ENCODE assay signal across 8 mouse cellular contexts in genomic region chr6:108570351-108571041, GRCm38 (mm10).
DNase-seq lines count a peak whose midpoint lies in the region; ATAC-seq and TF ChIP-seq lines count a peak whose summit lies in the region.

No protein-coding gene starts in this region.

- H3K4me2 ChIP-seq in intestine, postnatal 0 days (replicated peaks; ENCODE audit: low read depth), result peak overlapping the region; percentile 68
- peak overlapping the region; percentile 61 for H3K4me2 ChIP-seq in lung, embryonic 14.5 days
- H3K4me2 ChIP-seq in neural tube, embryonic 14.5 days (ENCODE audit: low read depth, low read length), result peak overlapping the region; percentile 51

- no peaks in the 10 kb centered on the region for H3K36me3 ChIP-seq in intestine, postnatal 0 days (ENCODE audit: control insufficient read depth, insufficient read depth)
- H3K36me3 ChIP-seq in lung, embryonic 14.5 days (ENCODE audit: insufficient read depth), result no peaks in the 10 kb centered on the region
- H3K36me3 ChIP-seq in neural tube, embryonic 14.5 days (ENCODE audit: control insufficient read depth, insufficient read depth, low read length), result no peaks in the 10 kb centered on the region

- no peaks in the 10 kb centered on the region for H3K9me3 ChIP-seq in intestine, postnatal 0 days (ENCODE audit: control insufficient read depth)
- H3K9me3 ChIP-seq in lung, embryonic 14.5 days (ENCODE audit: low read depth, low read length), result no peaks in the 10 kb centered on the region
- H3K9me3 ChIP-seq in neural tube, embryonic 14.5 days (ENCODE audit: control insufficient read depth, low read length), result no peaks in the 10 kb centered on the region

- DNase-seq in cerebellum, postnatal 10 days, result peak; percentile 17 to 22
- peak; percentile 8 to 11 for DNase-seq in cerebellum, postnatal 14 days
- DNase-seq in heart, adult 11 months, result peak; percentile 99
- peak; percentile 67 for DNase-seq in lung, embryonic 14.5 days
- DNase-seq in left cerebral cortex, adult 9 months (ENCODE audit: low spot score in 2 of 2), result no peak

- no peak; the same call in 1 of the 2 replicates for ATAC-seq in cerebellum, adult (ENCODE audit: insufficient number of reproducible peaks, low FRiP score, low TSS enrichment)
- ATAC-seq in intestine, postnatal 0 days, result peak; percentile 78
- ATAC-seq in lung, embryonic 14.5 days (ENCODE audit: insufficient read depth), result peak; percentile 36; the same call in 1 of the 2 replicates
- no peak for ATAC-seq in neural tube, embryonic 14.5 days (ENCODE audit: low read depth)

- no peak for TF ChIP-seq CTCF in intestine, postnatal 0 days (IDR thresholded peaks at IDR 0.05; ENCODE audit: low read depth)
- no peak for TF ChIP-seq CTCF in lung, embryonic 14.5 days (IDR thresholded peaks at IDR 0.05; ENCODE audit: low read depth)

- peak overlapping the region; percentile 33 for H3K4me3 ChIP-seq in intestine, postnatal 0 days (ENCODE audit: low read depth, low read length)
- peak overlapping the region; percentile 37 for H3K4me3 ChIP-seq in lung, embryonic 14.5 days (ENCODE audit: low read depth, low read length)
- peak overlapping the region; percentile 25 for H3K4me3 ChIP-seq in neural tube, embryonic 14.5 days (ENCODE audit: low read depth, low read length)

- H3K27me3 ChIP-seq in intestine, postnatal 0 days (replicated peaks; ENCODE audit: control insufficient read depth, insufficient read depth, low read length), result no peaks in the 10 kb centered on the region
- no peaks in the 10 kb centered on the region for H3K27me3 ChIP-seq in lung, embryonic 14.5 days (ENCODE audit: insufficient read depth, low read length)
- H3K27me3 ChIP-seq in neural tube, embryonic 14.5 days (ENCODE audit: control insufficient read depth, insufficient read depth, low read length), result no peaks in the 10 kb centered on the region

- 25% methylated on average over 11 of the region's 11 CpGs for WGBS in intestine, postnatal 0 days
- 26% methylated on average over 11 of the region's 11 CpGs for WGBS in lung, embryonic 14.5 days
- 28% methylated on average over 11 of the region's 11 CpGs for WGBS in neural tube, embryonic 14.5 days

- peak overlapping the region; percentile 59 for H3K9ac ChIP-seq in intestine, postnatal 0 days (ENCODE audit: low read depth, low read length)
- H3K9ac ChIP-seq in lung, embryonic 14.5 days, result peak overlapping the region; percentile 29; the same call in 1 of the 2 replicates
- peak overlapping the region; percentile 39; the same call in 1 of the 2 replicates for H3K9ac ChIP-seq in neural tube, embryonic 14.5 days (replicated peaks; ENCODE audit: low read depth, low read length)

- H3K4me1 ChIP-seq in intestine, postnatal 0 days (replicated peaks; ENCODE audit: control insufficient read depth, insufficient read depth, low read length), result peaks cover 5% of the 10 kb centered on the region; the same call in 1 of the 2 replicates
- peaks cover 12% of the 10 kb centered on the region for H3K4me1 ChIP-seq in lung, embryonic 14.5 days (ENCODE audit: insufficient read depth)
- H3K4me1 ChIP-seq in neural tube, embryonic 14.5 days (ENCODE audit: control insufficient read depth, insufficient read depth, low read length), result no peaks in the 10 kb centered on the region

- peak overlapping the region; percentile 91 for H3K27ac ChIP-seq in intestine, postnatal 0 days (ENCODE audit: low read depth, low read length)
- H3K27ac ChIP-seq in lung, embryonic 14.5 days (ENCODE audit: low read depth), result peak overlapping the region; percentile 51
- no peak overlapping the region for H3K27ac ChIP-seq in neural tube, embryonic 14.5 days (ENCODE audit: low read depth, low read length)

Comparison
In these comparisons a context has a peak if more than half of its experiments do, and no peak if none do; other contexts are left out.
1. DNase-seq: peak in cerebellum, postnatal 10 days (2 of 2), cerebellum, postnatal 14 days (2 of 2), heart, adult 11 months (single experiment) and lung, embryonic 14.5 days (single experiment); none in left cerebral cortex, adult 9 months (0 of 2).
2. ATAC-seq: peak in intestine, postnatal 0 days (single experiment) and lung, embryonic 14.5 days (single experiment); none in cerebellum, adult (single experiment) and neural tube, embryonic 14.5 days (single experiment).
3. Peak in every context shown above with its lines, with median percentiles within 50 percentile points of each other: H3K4me2 ChIP-seq, H3K4me3 ChIP-seq and H3K9ac ChIP-seq.